Mouse (Mus musculus) lung, postnatal 0 days (tissue): ENCODE results near the gene Igsf6.

Experiments
- CTCF ChIP-seq: IDR thresholded peaks from 2 replicates; pipeline ENCODE4 v1.5.1; 2016; ENCODE audit warnings: antibody characterized with exemption, mild to moderate bottlenecking
- EP300 ChIP-seq: IDR thresholded peaks from 2 replicates; pipeline ENCODE4 v1.6.1; 2016; ENCODE audit warnings: antibody characterized with exemption, mild to moderate bottlenecking, control low read depth

DNA sequence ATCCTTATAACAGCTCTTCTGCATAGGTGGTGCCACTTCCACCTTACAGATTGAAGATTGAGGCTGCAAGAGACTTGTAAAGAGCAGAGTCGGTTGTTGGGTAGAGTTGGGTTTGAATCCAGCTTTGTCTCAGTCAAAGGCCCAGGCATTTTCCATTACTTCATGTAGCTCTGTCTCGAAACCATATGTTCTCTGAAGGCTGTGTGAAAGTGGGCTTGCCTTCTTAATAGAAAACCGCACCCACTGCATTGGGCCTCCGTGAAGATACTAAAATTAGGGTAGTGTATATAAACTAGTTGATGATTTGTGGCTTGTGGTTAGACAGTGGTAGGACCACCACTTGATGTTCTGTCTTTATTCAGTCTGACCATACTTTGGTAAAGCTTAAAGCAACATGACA is 33.8 kb downstream of the Igsf6 start:
- no peak for TF ChIP-seq EP300
- no peak for TF ChIP-seq CTCF
